Mouse (Mus musculus): ENCODE measurements around the gene Zswim4.

DNA sequence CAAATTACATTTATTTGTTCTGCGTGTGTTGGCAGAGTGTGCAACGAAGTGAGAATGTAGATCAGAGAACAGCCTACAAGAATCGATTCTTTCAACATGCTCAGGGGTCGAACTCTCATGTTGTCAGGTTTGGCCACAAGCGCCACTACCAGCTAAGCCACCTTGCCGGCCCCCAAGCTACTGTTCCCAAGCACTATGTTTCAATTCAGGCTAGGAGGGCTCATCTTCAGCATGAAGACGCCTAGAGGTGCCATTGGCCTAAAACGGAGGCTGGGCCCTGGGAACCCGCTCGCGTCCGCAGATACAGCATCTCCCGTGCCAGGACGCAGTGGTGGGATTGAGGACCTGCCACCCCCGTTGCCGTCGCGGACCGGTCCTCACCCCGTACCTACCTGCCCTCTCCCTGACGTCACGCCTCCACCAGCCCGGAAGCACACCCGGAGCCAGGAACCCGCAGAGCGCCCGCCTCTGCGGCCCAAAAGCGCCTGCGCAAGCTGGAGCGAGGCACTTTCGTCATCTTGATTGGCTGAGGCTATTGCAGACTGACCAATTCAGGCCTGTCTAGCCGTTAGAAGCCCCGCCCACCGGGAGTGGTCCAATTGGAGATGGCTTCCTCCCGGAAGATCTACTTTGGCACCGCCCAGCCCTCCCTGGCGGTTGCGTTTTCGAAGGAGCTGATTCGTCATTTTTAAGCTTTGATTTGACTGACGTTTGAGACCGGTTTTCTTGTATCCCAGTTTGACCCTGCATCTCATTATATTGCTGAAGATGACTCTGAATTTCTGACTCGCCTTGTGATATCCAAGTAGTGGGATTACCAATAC is 33.3 kb upstream of the Zswim4 start, which contains the start of gene Ccdc130:
- TF ChIP-seq POLR2A (IDR thresholded peaks at IDR 0.05; ENCODE audit: extremely low read depth, insufficient read depth, low read length), result peak; percentile 70
- TF ChIP-seq CTCF (IDR thresholded peaks at IDR 0.05; ENCODE audit: low read depth, low read length), result no peak

All from liver, adult 2 months (tissue).